Mouse (Mus musculus): ENCODE results near the gene Ampd2.

DNA sequence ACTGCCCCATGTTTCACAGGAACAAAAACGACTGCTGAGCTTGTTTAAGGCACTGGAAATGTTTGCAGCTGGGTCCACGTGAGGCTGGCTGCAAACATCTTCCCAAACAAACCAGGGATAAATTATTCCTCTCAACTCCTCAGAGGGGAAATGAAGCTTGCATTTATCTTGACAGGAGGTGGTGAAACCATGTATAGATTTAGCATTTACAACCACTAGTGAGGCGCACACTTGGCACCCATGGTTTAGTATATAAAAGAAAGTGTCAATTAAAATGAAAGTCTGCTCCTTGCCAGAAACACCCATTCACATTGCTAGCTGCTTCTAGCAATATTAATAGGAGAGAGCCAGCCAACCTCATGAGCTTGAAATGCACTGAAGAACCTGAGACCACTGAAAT is 15.1 kb upstream of the Ampd2 start:
- TF ChIP-seq CTCF (IDR thresholded peaks at IDR 0.05) (no peak), POLR2A (IDR thresholded peaks at IDR 0.05; ENCODE audit: insufficient read depth, low read depth, low read length) (no peak), EP300 (IDR thresholded peaks at IDR 0.05; ENCODE audit: insufficient read depth, low read depth, low read length) (no peak)

Data from heart, adult 2 months (tissue).